Mouse (Mus musculus): ENCODE results near the gene Hmg20a.

DNA sequence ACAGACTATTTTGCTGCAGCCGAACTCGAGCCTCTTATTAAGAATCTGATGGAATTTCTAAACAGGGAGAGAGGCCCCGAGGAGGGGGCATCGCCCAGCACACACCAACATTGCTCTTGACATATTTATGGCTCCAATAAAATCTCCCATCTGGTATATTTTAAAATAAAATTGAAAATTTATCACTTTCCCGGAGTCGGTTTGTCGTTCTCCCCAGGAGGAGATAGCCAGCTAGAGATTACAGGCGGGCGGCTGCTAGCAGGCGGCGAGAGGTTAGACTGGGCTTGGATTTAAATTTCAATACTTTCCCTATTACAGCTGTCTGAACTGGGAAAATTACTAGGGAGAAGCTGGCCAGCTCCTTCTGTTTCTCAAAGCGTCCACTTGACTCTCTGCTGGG lies 121.6 kb downstream of the Hmg20a start:
- TF ChIP-seq CTCF (IDR thresholded peaks at IDR 0.05; ENCODE audit: low read depth) (no peak), EP300 (IDR thresholded peaks at IDR 0.05; ENCODE audit: low read depth) (no peak)

Measured in liver, embryonic 14.5 days (tissue).